Mouse (Mus musculus) embryonic facial prominence, embryonic 11.5 days (tissue): ENCODE data around the gene Hnrnpll. TPM values are rescaled to one million over a fixed set of nuclear protein-coding genes. Genes with fewer than 3 reads are reported as not detected.

Source experiments
- ATAC-seq: fragments of 200-750 bp; cut with Nextera tagmentation; replicated peaks from 2 replicates; pipeline ENCODE4 v1.8.0; 2017; ENCODE audit warnings: low read depth; ENCODE audit not compliant: insufficient number of reproducible peaks, low FRiP score, low TSS enrichment
- DNase-seq: peaks from one replicate; pipeline ENCODE4 v3.0.0-alpha.2; 2015; ENCODE audit warnings: low spot score
- H3K27ac ChIP-seq: fragments of 300-500 bp; sonication (generic); replicated peaks from 2 replicates; pipeline ENCODE4 v1.5.1; 2014; ENCODE audit warnings: mild to moderate bottlenecking, low read depth, low read length, control low read depth
- H3K27me3 ChIP-seq: fragments of 300-500 bp; sonication (generic); 2 replicates; pipeline ENCODE4 v1.6.1; 2014; ENCODE audit warnings: mild to moderate bottlenecking, low read length, moderate library complexity, mixed read lengths; ENCODE audit not compliant: control insufficient read depth, insufficient read depth
- H3K36me3 ChIP-seq: fragments of 300-500 bp; sonication (generic); replicated peaks from 2 replicates; pipeline ENCODE4 v1.6.1; 2014; ENCODE audit warnings: low read depth, mild to moderate bottlenecking, low read length, moderate library complexity, mixed read lengths; ENCODE audit not compliant: control insufficient read depth, insufficient read depth
- H3K4me1 ChIP-seq: fragments of 300-500 bp; sonication (generic); 2 replicates; pipeline ENCODE4 v1.6.1; 2014; ENCODE audit warnings: low read length, mixed read lengths; ENCODE audit not compliant: control insufficient read depth, insufficient read depth
- H3K4me2 ChIP-seq: fragments of 300-500 bp; sonication (generic); 2 replicates; pipeline ENCODE4 v1.6.1; 2014; ENCODE audit warnings: low read depth, mild to moderate bottlenecking, control low read depth, low read length, moderate library complexity
- H3K4me3 ChIP-seq: fragments of 300-500 bp; sonication (generic); 2 replicates; pipeline ENCODE4 v1.5.1; 2014; ENCODE audit warnings: low read depth, low read length, control low read depth
- H3K9ac ChIP-seq: fragments of 300-500 bp; sonication (generic); replicated peaks from 2 replicates; pipeline ENCODE4 v1.6.1; 2014; ENCODE audit warnings: mild to moderate bottlenecking, control low read depth, low read length
- H3K9me3 ChIP-seq: fragments of 300-500 bp; sonication (generic); replicated peaks from 2 replicates; pipeline ENCODE4 v1.6.1; 2016; ENCODE audit warnings: mild to moderate bottlenecking, low read length, inconsistent platforms, mixed read lengths; ENCODE audit not compliant: control insufficient read depth
- WGBS: fragments of 180-500 bp; shearing (Covaris S2); extraction: QIAGEN DNeasy Blood & Tissue Kit; methylation state at CpG from one replicate; pipeline ENCODE4 v1.1.7; 2014; 5-methylcytosine and 5-hydroxymethylcytosine counted together
- polyA plus RNA-seq: library from polyadenylated mRNA; unstranded; fragments of >200 nt; fragmentation: Nextera tagmentation; extraction: Ambion mirVana; gene quantifications from 2 replicates; pipeline ENCODE4 v1.2.1, GENCODE M21; 2014

Gene Hnrnpll
- polyA plus RNA-seq, 1 experiment from 2014 or later = 127 TPM

GRCm38 (mm10) chr17:79991166-79991958, 70.8 kb downstream of the Hnrnpll start:
- Histone ChIP-seq H3K4me3 (no peak overlapping the region), H3K4me2 (no peak overlapping the region), H3K27me3 (no peaks in the 10 kb centered on the region), H3K27ac (no peak overlapping the region), H3K4me1 (no peaks in the 10 kb centered on the region), H3K9me3 (no peaks in the 10 kb centered on the region), H3K9ac (no peak overlapping the region), H3K36me3 (no peaks in the 10 kb centered on the region)
- 79% methylated on average over 12 of the region's 12 CpGs for WGBS
- DNase-seq (no peak), ATAC-seq (no peak)

GRCm38 (mm10) chr17:79990161-79990560, 72.0 kb downstream of the Hnrnpll start:
- Histone ChIP-seq H3K9me3 (no peaks in the 10 kb centered on the region), H3K9ac (no peak overlapping the region), H3K27me3 (no peaks in the 10 kb centered on the region), H3K36me3 (no peaks in the 10 kb centered on the region), H3K4me1 (no peaks in the 10 kb centered on the region), H3K27ac (no peak overlapping the region), H3K4me2 (no peak overlapping the region), H3K4me3 (no peak overlapping the region)
- DNase-seq = no peak
- WGBS = 85% methylated on average over 7 of the region's 7 CpGs
- no peak for ATAC-seq

GRCm38 (mm10) chr17:79984450-79984849, 77.7 kb downstream of the Hnrnpll start:
- Histone ChIP-seq H3K27ac (no peak overlapping the region), H3K4me2 (no peak overlapping the region), H3K4me3 (no peak overlapping the region), H3K27me3 (no peaks in the 10 kb centered on the region), H3K4me1 (no peaks in the 10 kb centered on the region; the same call in none of the 2 replicates), H3K36me3 (no peaks in the 10 kb centered on the region), H3K9ac (no peak overlapping the region), H3K9me3 (no peaks in the 10 kb centered on the region)
- ATAC-seq (no peak), DNase-seq (no peak)
- WGBS = 94% methylated on average over 7 of the region's 7 CpGs

GRCm38 (mm10) chr17:79982955-79983529, 79.1 kb downstream of the Hnrnpll start:
- Histone ChIP-seq H3K9ac (no peak overlapping the region), H3K27me3 (no peaks in the 10 kb centered on the region), H3K36me3 (no peaks in the 10 kb centered on the region), H3K27ac (no peak overlapping the region), H3K4me2 (no peak overlapping the region), H3K4me1 (no peaks in the 10 kb centered on the region; the same call in none of the 2 replicates), H3K9me3 (no peaks in the 10 kb centered on the region), H3K4me3 (no peak overlapping the region)
- no peak for DNase-seq
- WGBS = 23% methylated on average over 8 of the region's 8 CpGs
- 0 out of 2 replicates have a peak, but pooled peaks have one; percentile 21 for ATAC-seq

- Histone ChIP-seq H3K36me3 (no peaks in the 10 kb centered on the region), H3K9ac (no peak overlapping the region), H3K4me1 (no peaks in the 10 kb centered on the region; the same call in none of the 2 replicates), H3K27me3 (no peaks in the 10 kb centered on the region), H3K4me2 (no peak overlapping the region), H3K27ac (no peak overlapping the region), H3K9me3 (no peaks in the 10 kb centered on the region), H3K4me3 (no peak overlapping the region)
- ATAC-seq (no peak), DNase-seq (no peak)
- WGBS = 26% methylated on average over 7 of the region's 7 CpGs
Measured at GRCm38 (mm10) chr17:79982548-79982947, 79.6 kb downstream of the Hnrnpll start.

- DNase-seq = no peak
- ATAC-seq = 0 out of 2 replicates have a peak, but pooled peaks have one; percentile 53
- H3K27me3 ChIP-seq = no peaks in the 10 kb centered on the region
- H3K36me3 ChIP-seq = no peaks in the 10 kb centered on the region
- H3K4me3 ChIP-seq = no peak overlapping the region
- no peak overlapping the region for H3K9ac ChIP-seq
- H3K27ac ChIP-seq = no peak overlapping the region
- no peak overlapping the region for H3K4me2 ChIP-seq
- H3K9me3 ChIP-seq = no peaks in the 10 kb centered on the region
- H3K4me1 ChIP-seq = no peaks in the 10 kb centered on the region; the same call in none of the 2 replicates
- 53% methylated on average over 12 of the region's 12 CpGs for WGBS
Measured at GRCm38 (mm10) chr17:79981758-79982481, 80.2 kb downstream of the Hnrnpll start.

GRCm38 (mm10) chr17:79981348-79981747, 80.8 kb downstream of the Hnrnpll start:
- H3K4me1 ChIP-seq = no peaks in the 10 kb centered on the region; the same call in none of the 2 replicates
- no peak for DNase-seq
- H3K27ac ChIP-seq = no peak overlapping the region
- ATAC-seq = no peak
- WGBS = 50% methylated on average over 6 of the region's 6 CpGs
- no peaks in the 10 kb centered on the region for H3K36me3 ChIP-seq
- H3K9me3 ChIP-seq = no peaks in the 10 kb centered on the region
- H3K4me3 ChIP-seq = no peak overlapping the region
- no peaks in the 10 kb centered on the region for H3K27me3 ChIP-seq
- H3K4me2 ChIP-seq = no peak overlapping the region
- H3K9ac ChIP-seq = no peak overlapping the region
